Mouse (Mus musculus) intestine, postnatal 0 days (tissue): ENCODE data around the gene Mvk. TPM values are rescaled to one million over a fixed set of nuclear protein-coding genes. Genes with fewer than 3 reads are reported as not detected.

Experiments
- ATAC-seq: fragments of 200-750 bp; cut with Nextera tagmentation; 2 replicates; pipeline ENCODE4 v1.8.0; 2017; ENCODE audit warnings: mild to moderate bottlenecking, moderate TSS enrichment, moderate library complexity
- H3K27ac ChIP-seq: fragments of 300-500 bp; sonication (generic); 2 replicates; pipeline ENCODE4 v1.5.1; 2014; ENCODE audit warnings: mild to moderate bottlenecking, low read depth, low read length, moderate library complexity
- H3K27me3 ChIP-seq: fragments of 300-500 bp; sonication (generic); replicated peaks from 2 replicates; pipeline ENCODE4 v1.6.1; 2014; ENCODE audit warnings: low read length, mixed read lengths; ENCODE audit not compliant: control insufficient read depth, insufficient read depth
- H3K36me3 ChIP-seq: fragments of 300-500 bp; sonication (generic); 2 replicates; pipeline ENCODE4 v1.6.1; 2014; ENCODE audit warnings: mild to moderate bottlenecking, moderate library complexity; ENCODE audit not compliant: control insufficient read depth, insufficient read depth
- H3K4me1 ChIP-seq: fragments of 300-500 bp; sonication (generic); replicated peaks from 2 replicates; pipeline ENCODE4 v1.6.1; 2014; ENCODE audit warnings: antibody characterized with exemption, low read length, mixed read lengths; ENCODE audit not compliant: control insufficient read depth, insufficient read depth
- H3K4me2 ChIP-seq: fragments of 300-500 bp; sonication (generic); replicated peaks from 2 replicates; pipeline ENCODE4 v1.6.1; 2014; ENCODE audit warnings: low read depth, mild to moderate bottlenecking, moderate library complexity
- H3K4me3 ChIP-seq: fragments of 300-500 bp; sonication (generic); 2 replicates; pipeline ENCODE4 v1.5.1; 2014; ENCODE audit warnings: low read depth, low read length
- H3K9ac ChIP-seq: fragments of 300-500 bp; sonication (generic); 2 replicates; pipeline ENCODE4 v1.6.1; 2014; ENCODE audit warnings: mild to moderate bottlenecking, low read depth, low read length
- H3K9me3 ChIP-seq: fragments of 300-500 bp; sonication (generic); 2 replicates; pipeline ENCODE4 v1.6.1; 2016; ENCODE audit warnings: mixed run types; ENCODE audit not compliant: control insufficient read depth
- CTCF ChIP-seq: sonication (generic); IDR thresholded peaks from 2 replicates; pipeline ENCODE4 v1.5.1; 2016; ENCODE audit warnings: low read depth, mild to moderate bottlenecking, control low read depth, antibody characterized with exemption, moderate library complexity
- WGBS: fragments of 180-500 bp; shearing (Covaris S2); extraction: QIAGEN DNeasy Blood & Tissue Kit; methylation state at CpG from one replicate; pipeline ENCODE4 v1.1.7; 2014; 5-methylcytosine and 5-hydroxymethylcytosine counted together
- polyA plus RNA-seq: library from polyadenylated mRNA; unstranded; fragments of >200 nt; fragmentation: Nextera tagmentation; extraction: Ambion mirVana; gene quantifications from 2 replicates; pipeline ENCODE4 v1.2.1, GENCODE M21; 2015

Mvk gene
- polyA plus RNA-seq, 1 experiment from 2014 or later = 13.8 TPM

- under 1% methylated on average over 21 of the region's 21 CpGs for WGBS
Measured at GRCm38 (mm10) chr5:114444368-114444692, 261 bp downstream of the Mvk start.

GRCm38 (mm10) chr5:114449011-114449410 is 4.9 kb downstream of the Mvk start:
- H3K9me3 ChIP-seq = no peaks in the 10 kb centered on the region
- TF ChIP-seq CTCF = no peak
- no peak overlapping the region for H3K27ac ChIP-seq
- no peak for ATAC-seq
- H3K9ac ChIP-seq = no peak overlapping the region
- WGBS = 37% methylated on average over 4 of the region's 4 CpGs
- H3K27me3 ChIP-seq = no peaks in the 10 kb centered on the region
- H3K4me1 ChIP-seq = 0 out of 2 replicates have a peak, but pooled peaks cover 3% of the 10 kb centered on the region
- no peak overlapping the region for H3K4me3 ChIP-seq
- no peak overlapping the region for H3K4me2 ChIP-seq
- peaks cover 42% of the 10 kb centered on the region for H3K36me3 ChIP-seq

More at GRCm38 (mm10) chr5:114444368-114444692, 261 bp downstream of the Mvk start:
- no peaks in the 10 kb centered on the region for H3K9me3 ChIP-seq
- 0 out of 2 replicates have a peak, but pooled peaks cover 3% of the 10 kb centered on the region for H3K4me1 ChIP-seq
- H3K27me3 ChIP-seq = no peaks in the 10 kb centered on the region
- peaks cover 14% of the 10 kb centered on the region; the same call in 1 of the 2 replicates for H3K36me3 ChIP-seq
- peak overlapping the region; percentile 89 for H3K4me2 ChIP-seq
- peak overlapping the region; percentile 76 for H3K4me3 ChIP-seq
- ATAC-seq = no peak
- TF ChIP-seq CTCF = no peak
- no peak overlapping the region for H3K27ac ChIP-seq
- H3K9ac ChIP-seq = peak overlapping the region; percentile 54

- H3K4me2 ChIP-seq = no peak overlapping the region
Measured at GRCm38 (mm10) chr5:114456287-114456686, 12.2 kb downstream of the Mvk start.

GRCm38 (mm10) chr5:114456995-114457605 is 13.0 kb downstream of the Mvk start:
- Histone ChIP-seq H3K4me1 (no peaks in the 10 kb centered on the region), H3K9me3 (no peaks in the 10 kb centered on the region), H3K4me3 (no peak overlapping the region), H3K36me3 (peaks cover 15% of the 10 kb centered on the region), H3K4me2 (no peak overlapping the region), H3K9ac (no peak overlapping the region), H3K27me3 (no peaks in the 10 kb centered on the region), H3K27ac (no peak overlapping the region)
- WGBS = 78% methylated on average over 16 of the region's 16 CpGs
- TF ChIP-seq CTCF = no peak
- ATAC-seq = no peak

More at GRCm38 (mm10) chr5:114456287-114456686, 12.2 kb downstream of the Mvk start:
- no peaks in the 10 kb centered on the region for H3K27me3 ChIP-seq
- TF ChIP-seq CTCF = peak; percentile 14; the same call in 1 of the 2 replicates
- H3K36me3 ChIP-seq = peaks cover 18% of the 10 kb centered on the region
- no peak overlapping the region for H3K4me3 ChIP-seq
- no peak overlapping the region for H3K9ac ChIP-seq
- no peak overlapping the region for H3K27ac ChIP-seq
- H3K9me3 ChIP-seq = no peaks in the 10 kb centered on the region
- ATAC-seq = no peak
- 75% methylated on average over 9 of the region's 9 CpGs for WGBS
- H3K4me1 ChIP-seq = no peaks in the 10 kb centered on the region

GRCm38 (mm10) chr5:114461238-114461637 is 17.2 kb downstream of the Mvk start:
- Histone ChIP-seq H3K36me3 (no peaks in the 10 kb centered on the region; the same call in 1 of the 2 replicates), H3K4me3 (no peak overlapping the region), H3K4me1 (no peaks in the 10 kb centered on the region), H3K9ac (no peak overlapping the region), H3K4me2 (no peak overlapping the region), H3K27me3 (no peaks in the 10 kb centered on the region), H3K27ac (no peak overlapping the region), H3K9me3 (no peaks in the 10 kb centered on the region)
- peak; percentile 29; the same call in 1 of the 2 replicates for ATAC-seq
- peak; percentile 98 for TF ChIP-seq CTCF
- 9% methylated on average over 7 of the region's 7 CpGs for WGBS

- TF ChIP-seq CTCF = no peak
- no peaks in the 10 kb centered on the region; the same call in 1 of the 2 replicates for H3K36me3 ChIP-seq
- H3K27me3 ChIP-seq = no peaks in the 10 kb centered on the region
- 84% methylated on average over 24 of the region's 24 CpGs for WGBS
- no peak overlapping the region for H3K9ac ChIP-seq
- no peak overlapping the region for H3K4me2 ChIP-seq
- no peak for ATAC-seq
- H3K27ac ChIP-seq = no peak overlapping the region
- no peaks in the 10 kb centered on the region; the same call in 1 of the 2 replicates for H3K4me1 ChIP-seq
- no peaks in the 10 kb centered on the region for H3K9me3 ChIP-seq
- no peak overlapping the region for H3K4me3 ChIP-seq
Measured at GRCm38 (mm10) chr5:114462067-114463040, 18.3 kb downstream of the Mvk start.
